In genomic region chrX:42149557-42150345, GRCm38 (mm10) we compare ENCODE assay signal across 8 mouse cellular contexts. TPM values are rescaled to one million over a fixed set of nuclear protein-coding genes. Genes with fewer than 3 reads are reported as not detected.
DNase-seq lines count a peak whose midpoint lies in the region; ATAC-seq lines count a peak whose summit lies in the region.

No protein-coding gene starts in this region.

- H3K4me1 ChIP-seq in midbrain, embryonic 12.5 days, result no peaks in the 10 kb centered on the region

- no peaks in the 10 kb centered on the region for H3K27me3 ChIP-seq in midbrain, embryonic 12.5 days

- peak; percentile 40 for DNase-seq in ZHBTc4 (ENCODE audit: low read depth, low spot score)
- peak; percentile 25 to 45 for DNase-seq in cerebellum, postnatal 4 days (ENCODE audit: low spot score in 2 of 2)
- DNase-seq in gastrocnemius, adult 8-10 months (ENCODE audit: low spot score in 2 of 2), result peak; percentile 37 to 45
- peak; percentile 72 for DNase-seq in induced T-regulatory cell, adult 2 months (ENCODE audit: low read depth)
- DNase-seq in left cerebral cortex, postnatal 36 days (ENCODE audit: low spot score in 2 of 2), result peak; percentile 29 to 46
- peak; percentile 63 for DNase-seq in skeletal muscle tissue, adult 2 months (ENCODE audit: low read depth, low spot score)
- DNase-seq in c-Kit-positive CD71-positive TER-119-positive erythroid progenitor cells, embryonic 14.5 days (ENCODE audit: low spot score), result no peak

- WGBS in midbrain, embryonic 12.5 days, result 21% methylated on average over 49 of the region's 71 CpGs

- H3K9me3 ChIP-seq in midbrain, embryonic 12.5 days, result no peaks in the 10 kb centered on the region

- intact Hi-C loops in left cerebral cortex, postnatal 36 days (cut with DNase I), result loop anchor here (1.0 to 5.0 kb wide), 3 partner anchors 81 to 117 kb away; no protein-coding TSS in a partner anchor

- peak overlapping the region; percentile 99 for H3K27ac ChIP-seq in midbrain, embryonic 12.5 days (replicated peaks)

- peak overlapping the region; percentile 89 for H3K9ac ChIP-seq in midbrain, embryonic 12.5 days (replicated peaks)

- ATAC-seq in midbrain, embryonic 12.5 days (ENCODE audit: low FRiP score, low read depth), result peak; percentile 61

- H3K4me3 ChIP-seq in midbrain, embryonic 12.5 days, result peak overlapping the region; percentile 58

- H3K36me3 ChIP-seq in midbrain, embryonic 12.5 days, result no peaks in the 10 kb centered on the region

- H3K4me2 ChIP-seq in midbrain, embryonic 12.5 days (replicated peaks), result peak overlapping the region; percentile 54

RNA-seq across cellular contexts. Expression of gene Stag2, which starts 0.6 kb away (rescaled TPM):
- total RNA-seq in gastrocnemius, adult 8-10 months (2022), result 10 to 100 TPM; 47.1 to 62.3 (median 53.7) TPM
- total RNA-seq in left cerebral cortex, postnatal 36 days (2021), result 10 to 100 TPM; 45.5 to 54.0 TPM
- polyA plus RNA-seq in midbrain, embryonic 12.5 days (2016; fragmentation: Nextera tagmentation; extraction: Ambion mirVana), result 48.7 and 53.2 TPM in 2 replicates
